Mouse (Mus musculus): ENCODE measurements around the gene Cdkn2b. TPM values are rescaled to one million over a fixed set of nuclear protein-coding genes. Genes with fewer than 3 reads are reported as not detected.

The Cdkn2b gene
- polyA plus RNA-seq, 1 experiment, result not detected

DNA sequence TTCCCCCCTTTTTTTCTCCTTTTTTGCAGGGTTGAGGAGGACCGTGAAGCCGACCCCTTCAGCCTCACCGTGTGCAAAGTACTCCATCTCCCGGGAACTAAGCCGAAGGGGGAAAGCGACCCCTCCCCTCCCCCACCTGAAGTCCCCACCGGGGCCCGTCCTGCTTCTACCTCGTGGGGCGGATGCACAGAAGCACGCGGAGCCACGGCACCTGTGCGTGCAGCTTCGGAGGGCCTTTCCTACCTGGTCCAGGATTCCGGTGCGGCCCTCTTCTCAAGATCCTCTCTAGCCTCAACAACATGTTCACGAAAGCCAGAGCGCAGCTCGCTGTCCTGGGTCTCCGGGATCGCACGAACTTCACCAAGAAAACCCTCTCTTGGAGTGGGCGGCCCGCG is 16.8 kb downstream of the Cdkn2b start:
- peaks cover 9% of the 10 kb centered on the region for H3K4me1 ChIP-seq (ENCODE audit: control insufficient read depth, insufficient read depth, low read length)
- no peak overlapping the region for H3K27ac ChIP-seq (ENCODE audit: insufficient read depth, low read depth, low read length)
- peak overlapping the region; percentile 91 for H3K4me3 ChIP-seq (ENCODE audit: insufficient read depth, low read length)
- TF ChIP-seq POLR2A (IDR thresholded peaks at IDR 0.05; ENCODE audit: borderline replicate concordance, low read depth, low read length) (no peak), CTCF (IDR thresholded peaks at IDR 0.05; ENCODE audit: low read depth, low read length) (no peak)

- TF ChIP-seq CTCF (IDR thresholded peaks at IDR 0.05; ENCODE audit: low read depth, low read length), result no peak
- no peak for TF ChIP-seq POLR2A (IDR thresholded peaks at IDR 0.05; ENCODE audit: borderline replicate concordance, low read depth, low read length)
- Histone ChIP-seq H3K4me3 (ENCODE audit: insufficient read depth, low read length) (peak overlapping the region; percentile 91; the same call in 1 of the 2 replicates), H3K4me1 (ENCODE audit: control insufficient read depth, insufficient read depth, low read length) (peaks cover 13% of the 10 kb centered on the region), H3K27ac (ENCODE audit: insufficient read depth, low read depth, low read length) (no peak overlapping the region)
Observed at GRCm38 (mm10) chr4:89293516-89293915, 17.3 kb downstream of the Cdkn2b start.

DNA sequence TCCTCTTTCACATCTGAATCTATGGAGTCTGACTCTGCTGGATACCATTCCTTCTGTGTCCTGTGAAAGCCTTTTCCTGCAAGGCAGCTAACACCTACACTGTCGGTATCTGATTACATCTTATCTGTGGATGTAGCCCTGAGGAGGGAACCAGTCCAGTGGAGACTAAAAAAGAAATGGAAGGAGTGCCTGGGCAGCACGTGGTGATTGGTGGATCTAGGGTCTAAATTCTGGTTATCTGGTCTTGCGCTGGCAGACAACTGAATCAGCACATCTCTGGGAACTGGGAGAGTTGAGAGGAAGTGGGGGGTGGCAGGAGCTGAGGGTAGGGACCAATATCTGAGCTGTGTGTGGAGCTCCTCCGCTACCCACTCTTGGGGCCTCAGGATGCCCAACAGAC is 21.8 kb downstream of the Cdkn2b start:
- H3K27ac ChIP-seq (ENCODE audit: insufficient read depth, low read depth, low read length), result no peak overlapping the region
- no peak overlapping the region for H3K4me3 ChIP-seq (ENCODE audit: insufficient read depth, low read length)
- H3K4me1 ChIP-seq (ENCODE audit: control insufficient read depth, insufficient read depth, low read length), result peaks cover 11% of the 10 kb centered on the region
- TF ChIP-seq CTCF (IDR thresholded peaks at IDR 0.05; ENCODE audit: low read depth, low read length), result no peak
- no peak for TF ChIP-seq POLR2A (IDR thresholded peaks at IDR 0.05; ENCODE audit: borderline replicate concordance, low read depth, low read length)

DNA sequence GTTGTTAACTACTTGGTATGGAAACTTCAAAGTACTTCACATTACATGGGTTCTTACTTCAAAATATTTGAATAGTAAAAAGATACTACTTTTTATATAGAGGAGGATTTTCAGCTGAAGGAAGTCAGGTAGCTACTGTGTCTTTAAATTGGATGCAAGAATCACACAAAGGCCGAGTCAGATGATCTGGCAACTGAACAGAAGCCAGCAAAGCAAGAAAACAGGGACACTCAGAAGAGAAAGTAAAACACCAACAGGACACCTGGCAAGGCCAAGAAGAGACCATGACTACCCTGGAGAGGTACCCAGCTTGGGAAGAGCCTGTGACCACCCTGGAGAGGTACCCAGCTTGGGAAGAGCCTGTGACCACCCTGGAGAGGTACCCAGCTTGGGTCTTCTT is 24.3 kb downstream of the Cdkn2b start:
- TF ChIP-seq CTCF (IDR thresholded peaks at IDR 0.05; ENCODE audit: low read depth, low read length) (no peak), POLR2A (IDR thresholded peaks at IDR 0.05; ENCODE audit: borderline replicate concordance, low read depth, low read length) (no peak)
- H3K4me1 ChIP-seq (ENCODE audit: control insufficient read depth, insufficient read depth, low read length), result peaks cover 14% of the 10 kb centered on the region
- no peak overlapping the region for H3K27ac ChIP-seq (ENCODE audit: insufficient read depth, low read depth, low read length)
- H3K4me3 ChIP-seq (ENCODE audit: insufficient read depth, low read length), result no peak overlapping the region

DNA sequence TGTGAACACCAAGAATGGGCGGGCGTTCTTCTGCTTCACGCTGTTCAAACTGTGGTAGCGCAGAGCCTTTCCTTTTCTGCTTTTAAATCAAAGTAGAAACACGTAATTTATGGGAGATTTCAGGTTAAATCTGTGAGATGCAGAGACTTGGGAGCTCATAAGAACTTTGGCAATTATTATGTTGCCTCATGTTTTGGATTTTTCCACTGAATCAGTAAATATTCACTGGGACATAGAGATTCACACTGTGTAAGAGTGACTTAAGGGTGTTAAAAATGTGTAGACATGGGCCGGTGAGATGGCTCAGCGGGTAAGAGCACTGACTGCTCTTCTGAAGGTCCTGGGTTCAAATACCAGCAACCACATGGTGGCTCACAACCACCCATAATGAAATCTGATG is 25.2 kb downstream of the Cdkn2b start:
- Histone ChIP-seq H3K4me1 (ENCODE audit: control insufficient read depth, insufficient read depth, low read length) (peaks cover 14% of the 10 kb centered on the region), H3K4me3 (ENCODE audit: insufficient read depth, low read length) (no peak overlapping the region), H3K27ac (ENCODE audit: insufficient read depth, low read depth, low read length) (no peak overlapping the region)
- TF ChIP-seq CTCF (IDR thresholded peaks at IDR 0.05; ENCODE audit: low read depth, low read length), result no peak
- TF ChIP-seq POLR2A (IDR thresholded peaks at IDR 0.05; ENCODE audit: borderline replicate concordance, low read depth, low read length), result no peak

- no peak for TF ChIP-seq POLR2A (IDR thresholded peaks at IDR 0.05; ENCODE audit: borderline replicate concordance, low read depth, low read length)
- TF ChIP-seq CTCF (IDR thresholded peaks at IDR 0.05; ENCODE audit: low read depth, low read length), result no peak
- H3K4me3 ChIP-seq (ENCODE audit: insufficient read depth, low read length), result no peak overlapping the region; the same call in 1 of the 2 replicates
- peak overlapping the region; percentile 21; the same call in 1 of the 2 replicates for H3K27ac ChIP-seq (ENCODE audit: insufficient read depth, low read depth, low read length)
- peaks cover 4% of the 10 kb centered on the region; the same call in 1 of the 2 replicates for H3K4me1 ChIP-seq (ENCODE audit: control insufficient read depth, insufficient read depth, low read length)
Observed at GRCm38 (mm10) chr4:89282661-89283060, 28.2 kb downstream of the Cdkn2b start.

DNA sequence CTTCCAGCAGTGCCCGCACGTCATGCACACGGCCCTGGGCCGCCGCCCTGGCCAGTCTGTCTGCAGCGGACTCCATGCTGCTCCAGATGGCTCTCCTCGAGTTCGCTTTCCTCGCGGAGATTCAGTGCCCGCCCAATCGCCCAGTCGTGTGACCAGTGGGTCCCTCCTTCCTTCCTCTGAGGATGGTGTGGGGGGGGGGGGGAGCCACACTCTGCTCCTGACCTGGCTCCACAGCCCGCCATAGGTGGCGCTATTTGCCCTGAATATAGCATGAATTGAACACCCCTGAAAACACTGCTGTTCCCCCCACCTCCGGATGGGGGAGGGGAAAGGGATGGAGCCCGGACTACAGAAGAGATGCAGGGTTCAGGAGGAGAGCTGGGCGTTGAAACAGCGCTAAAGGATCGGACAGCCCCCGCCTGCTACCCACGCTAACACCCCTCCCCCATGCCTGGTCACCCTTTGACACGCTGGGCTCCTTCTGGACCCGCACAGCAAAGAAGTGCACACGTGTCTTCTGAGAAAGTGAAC is 28.7 kb downstream of the Cdkn2b start:
- TF ChIP-seq POLR2A (IDR thresholded peaks at IDR 0.05; ENCODE audit: borderline replicate concordance, low read depth, low read length), result no peak
- TF ChIP-seq CTCF (IDR thresholded peaks at IDR 0.05; ENCODE audit: low read depth, low read length), result peak; percentile 41; the same call in 1 of the 2 replicates
- 0 out of 2 replicates have a peak overlapping the region, but pooled peaks have one; percentile 3 for H3K27ac ChIP-seq (ENCODE audit: insufficient read depth, low read depth, low read length)
- H3K4me1 ChIP-seq (ENCODE audit: control insufficient read depth, insufficient read depth, low read length), result peaks cover 4% of the 10 kb centered on the region; the same call in 1 of the 2 replicates
- H3K4me3 ChIP-seq (ENCODE audit: insufficient read depth, low read length), result peak overlapping the region; percentile 57

- Histone ChIP-seq H3K4me3 (ENCODE audit: insufficient read depth, low read length) (peak overlapping the region; percentile 57), H3K4me1 (ENCODE audit: control insufficient read depth, insufficient read depth, low read length) (peaks cover 5% of the 10 kb centered on the region), H3K27ac (ENCODE audit: insufficient read depth, low read depth, low read length) (0 out of 2 replicates have a peak overlapping the region, but pooled peaks have one; percentile 3)
- TF ChIP-seq CTCF (IDR thresholded peaks at IDR 0.05; ENCODE audit: low read depth, low read length) (no peak), POLR2A (IDR thresholded peaks at IDR 0.05; ENCODE audit: borderline replicate concordance, low read depth, low read length) (no peak)
Observed at GRCm38 (mm10) chr4:89281236-89281635, 29.6 kb downstream of the Cdkn2b start.

DNA sequence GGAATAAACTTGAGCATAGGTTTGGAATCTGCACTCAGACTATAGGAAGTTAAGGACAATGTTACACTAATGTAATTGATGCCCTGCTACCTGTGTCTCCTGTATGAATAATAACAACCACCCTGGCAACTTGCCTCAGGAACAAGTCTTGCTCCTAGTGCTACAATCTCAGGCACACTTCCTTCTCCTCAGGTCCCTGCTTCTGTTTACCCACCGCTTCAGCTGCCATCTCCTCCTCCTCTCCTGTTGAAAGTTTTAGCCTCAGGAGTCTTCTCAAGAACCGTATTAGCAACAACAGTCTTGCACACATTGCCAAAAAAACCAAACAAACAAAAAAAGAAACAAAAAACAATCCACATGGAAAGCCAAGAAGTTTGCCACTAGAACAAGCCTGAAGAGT is 31.2 kb downstream of the Cdkn2b start:
- H3K4me3 ChIP-seq (ENCODE audit: insufficient read depth, low read length), result no peak overlapping the region

DNA sequence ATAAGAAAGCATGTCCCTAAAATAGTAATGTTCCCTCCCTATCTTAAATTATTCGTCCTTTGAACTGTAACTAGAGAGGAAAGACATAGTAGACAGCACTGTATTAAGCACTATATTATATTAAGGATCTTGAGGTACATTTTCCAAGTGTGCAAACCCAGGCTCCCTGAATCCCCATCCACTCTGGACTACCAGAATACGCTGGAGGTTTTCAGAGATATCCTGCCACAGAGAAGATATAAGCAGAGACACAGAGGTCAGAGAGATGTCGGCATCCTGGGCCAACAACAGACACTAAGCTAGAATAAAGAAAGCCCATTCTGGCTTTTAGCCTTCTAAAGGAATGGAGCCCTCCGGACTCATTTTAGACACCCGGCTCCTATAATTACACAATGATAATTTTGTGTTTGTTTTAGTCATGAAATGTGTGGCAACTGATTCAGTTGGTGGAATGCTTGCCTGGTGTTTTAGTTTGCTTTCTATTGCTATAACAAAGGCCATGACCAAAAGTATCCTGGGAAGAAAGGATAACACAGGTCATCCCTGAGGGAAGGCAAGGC is 33.4 kb downstream of the Cdkn2b start:
- TF ChIP-seq POLR2A (IDR thresholded peaks at IDR 0.05; ENCODE audit: borderline replicate concordance, low read depth, low read length), result no peak
- no peak for TF ChIP-seq CTCF (IDR thresholded peaks at IDR 0.05; ENCODE audit: low read depth, low read length)

More for the DNA sequence above, 31.2 kb downstream of the Cdkn2b start:
- TF ChIP-seq CTCF (IDR thresholded peaks at IDR 0.05; ENCODE audit: low read depth, low read length) (no peak), POLR2A (IDR thresholded peaks at IDR 0.05; ENCODE audit: borderline replicate concordance, low read depth, low read length) (no peak)
- no peak overlapping the region for H3K27ac ChIP-seq (ENCODE audit: insufficient read depth, low read depth, low read length)
- peaks cover 7% of the 10 kb centered on the region for H3K4me1 ChIP-seq (ENCODE audit: control insufficient read depth, insufficient read depth, low read length)

More for the DNA sequence above, 33.4 kb downstream of the Cdkn2b start:
- H3K4me1 ChIP-seq (ENCODE audit: control insufficient read depth, insufficient read depth, low read length), result peaks cover 8% of the 10 kb centered on the region
- no peak overlapping the region for H3K4me3 ChIP-seq (ENCODE audit: insufficient read depth, low read length)
- H3K27ac ChIP-seq (ENCODE audit: insufficient read depth, low read depth, low read length), result no peak overlapping the region
